Mouse (Mus musculus): ENCODE data around the gene Gm10778. TPM values are rescaled to one million over a fixed set of nuclear protein-coding genes. Genes with fewer than 3 reads are reported as not detected.

The Gm10778 gene
- polyA plus RNA-seq, 1 experiment, result 0.08 TPM

GRCm38 (mm10) chr10:81604019-81604967 lies 44.6 kb upstream of the Gm10778 start:
- H3K27ac ChIP-seq (ENCODE audit: insufficient read depth, low read depth, low read length), result no peak overlapping the region; the same call in 1 of the 2 replicates
- no peak for TF ChIP-seq CTCF (IDR thresholded peaks at IDR 0.05; ENCODE audit: extremely low read depth, insufficient read length, insufficient replicate concordance, low read depth, low read length)
- no peak for TF ChIP-seq POLR2A (IDR thresholded peaks at IDR 0.05; ENCODE audit: low read depth, low read length)
- peaks cover 18% of the 10 kb centered on the region for H3K4me1 ChIP-seq (ENCODE audit: control insufficient read depth, insufficient read depth, insufficient read length, low read length)
- no peaks in the 10 kb centered on the region for H3K36me3 ChIP-seq (ENCODE audit: control insufficient read depth, insufficient read depth, low read length)
- H3K27me3 ChIP-seq (ENCODE audit: control insufficient read depth, insufficient read depth, low read length), result no peaks in the 10 kb centered on the region
- peak overlapping the region; percentile 42 for H3K4me3 ChIP-seq (ENCODE audit: low read depth, low read length)
- WGBS, result 71% methylated on average over 12 of the region's 12 CpGs

- WGBS, result 18% methylated on average over 29 of the region's 29 CpGs
- H3K4me1 ChIP-seq (ENCODE audit: control insufficient read depth, insufficient read depth, insufficient read length, low read length), result peaks cover 15% of the 10 kb centered on the region
- TF ChIP-seq POLR2A (IDR thresholded peaks at IDR 0.05; ENCODE audit: low read depth, low read length), result no peak
- TF ChIP-seq CTCF (IDR thresholded peaks at IDR 0.05; ENCODE audit: extremely low read depth, insufficient read length, insufficient replicate concordance, low read depth, low read length), result peak; percentile 90
Observed at GRCm38 (mm10) chr10:81604968-81605665, 43.7 kb upstream of the Gm10778 start.

GRCm38 (mm10) chr10:81605666-81605973 lies 43.2 kb upstream of the Gm10778 start:
- Histone ChIP-seq H3K27ac (ENCODE audit: insufficient read depth, low read depth, low read length) (peak overlapping the region; percentile 82), H3K27me3 (ENCODE audit: control insufficient read depth, insufficient read depth, low read length) (no peaks in the 10 kb centered on the region), H3K4me3 (ENCODE audit: low read depth, low read length) (peak overlapping the region; percentile 59), H3K4me1 (ENCODE audit: control insufficient read depth, insufficient read depth, insufficient read length, low read length) (peaks cover 13% of the 10 kb centered on the region), H3K36me3 (ENCODE audit: control insufficient read depth, insufficient read depth, low read length) (no peaks in the 10 kb centered on the region)
- WGBS, result under 1% methylated on average over 14 of the region's 14 CpGs
- TF ChIP-seq POLR2A (IDR thresholded peaks at IDR 0.05; ENCODE audit: low read depth, low read length) (no peak), CTCF (IDR thresholded peaks at IDR 0.05; ENCODE audit: extremely low read depth, insufficient read length, insufficient replicate concordance, low read depth, low read length) (no peak)

More at GRCm38 (mm10) chr10:81604968-81605665, 43.7 kb upstream of the Gm10778 start:
- Histone ChIP-seq H3K36me3 (ENCODE audit: control insufficient read depth, insufficient read depth, low read length) (no peaks in the 10 kb centered on the region), H3K4me3 (ENCODE audit: low read depth, low read length) (peak overlapping the region; percentile 59), H3K27ac (ENCODE audit: insufficient read depth, low read depth, low read length) (peak overlapping the region; percentile 82), H3K27me3 (ENCODE audit: control insufficient read depth, insufficient read depth, low read length) (no peaks in the 10 kb centered on the region)

- H3K36me3 ChIP-seq (ENCODE audit: control insufficient read depth, insufficient read depth, low read length), result no peaks in the 10 kb centered on the region
- peak within 1 kb of the TSS; percentile 79 for H3K4me3 ChIP-seq (ENCODE audit: low read depth, low read length)
- peak; percentile 65; the same call in 1 of the 2 replicates for TF ChIP-seq POLR2A (IDR thresholded peaks at IDR 0.05; ENCODE audit: low read depth, low read length)
- no peak for TF ChIP-seq CTCF (IDR thresholded peaks at IDR 0.05; ENCODE audit: extremely low read depth, insufficient read length, insufficient replicate concordance, low read depth, low read length)
Observed at GRCm38 (mm10) chr10:81605974-81606751, 42.7 kb upstream of the Gm10778 start, which contains the start of gene BC025920. TSS of gene BC025920 (plus strand) at chr10:81606270.

GRCm38 (mm10) chr10:81608308-81608707 lies 40.6 kb upstream of the Gm10778 start:
- TF ChIP-seq CTCF (IDR thresholded peaks at IDR 0.05; ENCODE audit: extremely low read depth, insufficient read length, insufficient replicate concordance, low read depth, low read length) (no peak), POLR2A (IDR thresholded peaks at IDR 0.05; ENCODE audit: low read depth, low read length) (no peak)
- 97% methylated on average over 1 of the region's 1 CpGs for WGBS
- Histone ChIP-seq H3K4me1 (ENCODE audit: control insufficient read depth, insufficient read depth, insufficient read length, low read length) (peaks cover 8% of the 10 kb centered on the region; the same call in 1 of the 2 replicates), H3K27me3 (ENCODE audit: control insufficient read depth, insufficient read depth, low read length) (no peaks in the 10 kb centered on the region), H3K36me3 (ENCODE audit: control insufficient read depth, insufficient read depth, low read length) (no peaks in the 10 kb centered on the region), H3K4me3 (ENCODE audit: low read depth, low read length) (no peak overlapping the region), H3K27ac (ENCODE audit: insufficient read depth, low read depth, low read length) (no peak overlapping the region)

More at GRCm38 (mm10) chr10:81605974-81606751, 42.7 kb upstream of the Gm10778 start, which contains the start of gene BC025920:
- no peaks in the 10 kb centered on the region for H3K27me3 ChIP-seq (ENCODE audit: control insufficient read depth, insufficient read depth, low read length)
- WGBS, result 2% methylated on average over 39 of the region's 39 CpGs
- H3K27ac ChIP-seq (ENCODE audit: insufficient read depth, low read depth, low read length), result peak within 1 kb of the TSS; percentile 86
- H3K4me1 ChIP-seq (ENCODE audit: control insufficient read depth, insufficient read depth, insufficient read length, low read length), result peaks cover 11% of the 10 kb centered on the region; the same call in 1 of the 2 replicates

GRCm38 (mm10) chr10:81612779-81613178 lies 36.1 kb upstream of the Gm10778 start:
- H3K27ac ChIP-seq (ENCODE audit: insufficient read depth, low read depth, low read length), result no peak overlapping the region
- H3K4me1 ChIP-seq (ENCODE audit: control insufficient read depth, insufficient read depth, insufficient read length, low read length), result no peaks in the 10 kb centered on the region
- 0 out of 2 replicates have a peak, but pooled peaks cover 2% of the 10 kb centered on the region for H3K27me3 ChIP-seq (ENCODE audit: control insufficient read depth, insufficient read depth, low read length)
- no peaks in the 10 kb centered on the region for H3K36me3 ChIP-seq (ENCODE audit: control insufficient read depth, insufficient read depth, low read length)
- 68% methylated on average over 3 of the region's 3 CpGs for WGBS
- H3K4me3 ChIP-seq (ENCODE audit: low read depth, low read length), result no peak overlapping the region
- no peak for TF ChIP-seq CTCF (IDR thresholded peaks at IDR 0.05; ENCODE audit: extremely low read depth, insufficient read length, insufficient replicate concordance, low read depth, low read length)
- no peak for TF ChIP-seq POLR2A (IDR thresholded peaks at IDR 0.05; ENCODE audit: low read depth, low read length)
